Mouse (Mus musculus): Measurements from ENCODE around the gene Cbx6.

The Cbx6 gene

DNA sequence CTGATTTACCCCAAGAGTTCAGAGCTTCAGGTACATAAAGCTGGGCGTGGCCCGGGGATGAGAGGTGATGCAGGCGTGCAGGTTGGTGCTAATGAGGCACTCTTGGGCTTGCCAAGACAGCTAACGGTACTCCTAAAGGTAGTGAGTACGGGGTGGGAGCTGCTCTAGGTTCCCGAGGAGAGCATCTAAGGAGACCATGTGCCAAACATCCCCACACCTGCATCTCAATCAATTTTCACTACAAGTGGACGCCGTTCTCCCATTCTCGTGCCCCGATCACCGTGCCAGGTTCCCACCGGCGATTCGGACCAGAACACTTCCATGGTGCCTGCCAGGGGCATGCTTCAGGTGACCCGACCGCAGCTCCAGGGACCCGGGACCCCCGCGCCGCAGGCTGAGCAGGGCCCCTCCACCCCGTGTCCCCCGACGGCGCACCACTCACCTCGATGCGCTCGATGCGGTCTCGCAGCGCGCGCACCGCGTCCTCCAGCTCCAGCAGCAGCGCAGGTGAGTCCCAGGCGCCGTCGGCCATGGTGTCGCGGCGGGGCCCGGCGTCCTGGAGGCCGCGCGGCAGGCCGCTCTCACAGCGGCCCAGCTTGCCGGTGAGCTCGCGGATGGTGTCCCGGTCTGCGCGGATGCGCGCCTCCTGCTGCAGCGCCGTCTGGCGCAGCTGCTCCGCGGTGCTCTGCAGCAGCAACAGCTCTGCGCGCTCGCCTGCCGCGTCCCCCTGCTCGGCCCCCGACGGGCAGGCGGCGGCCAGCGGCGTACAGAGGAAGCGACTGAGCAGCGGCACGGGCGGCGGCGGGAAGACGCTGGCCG, 30.7 kb downstream of the Cbx6 start:
- no peak for DNase-seq (ENCODE audit: low read depth, low spot score)

DNA sequence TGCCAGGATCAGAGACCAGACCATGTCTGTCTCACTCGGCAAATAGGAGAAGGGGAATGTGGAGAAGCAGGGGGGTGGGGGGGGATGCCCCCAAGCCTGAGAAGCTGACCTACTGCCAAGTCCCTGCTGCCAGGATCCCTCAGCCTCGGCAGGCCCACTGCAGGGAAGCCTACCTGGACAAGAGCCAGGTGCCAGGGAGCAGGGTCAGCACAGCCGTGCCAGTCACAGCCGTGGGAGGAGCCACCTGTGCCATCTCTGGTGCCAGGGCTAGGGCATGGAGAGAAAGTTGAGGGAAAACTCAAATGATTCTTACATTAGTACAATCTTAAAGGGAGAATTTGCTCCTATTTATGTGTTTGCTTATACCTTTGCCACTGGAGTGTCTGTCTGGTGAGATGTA, 32.2 kb downstream of the Cbx6 start:
- DNase-seq (ENCODE audit: low read depth, low spot score) = no peak

DNA sequence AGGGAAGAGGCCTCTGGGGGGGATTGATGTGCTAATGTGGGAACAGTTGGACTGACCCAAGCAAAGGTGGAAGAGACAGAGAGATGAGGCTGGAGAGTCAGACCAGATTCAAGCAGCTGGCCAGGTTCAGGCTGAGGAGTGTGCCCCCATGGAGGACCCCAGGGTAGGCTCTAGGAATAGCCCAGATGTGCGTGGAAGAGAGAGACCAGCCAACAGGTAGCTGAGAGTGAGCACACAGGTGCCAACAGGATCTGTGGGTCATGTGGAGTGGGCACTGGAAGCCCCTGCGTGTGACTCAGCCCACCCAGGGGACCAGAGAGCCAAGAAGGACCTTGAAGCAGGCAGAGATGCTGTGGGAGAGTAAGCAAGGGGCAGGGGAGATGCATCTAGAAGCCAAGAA, 32.8 kb downstream of the Cbx6 start:
- DNase-seq (ENCODE audit: low read depth, low spot score) = no peak

DNA sequence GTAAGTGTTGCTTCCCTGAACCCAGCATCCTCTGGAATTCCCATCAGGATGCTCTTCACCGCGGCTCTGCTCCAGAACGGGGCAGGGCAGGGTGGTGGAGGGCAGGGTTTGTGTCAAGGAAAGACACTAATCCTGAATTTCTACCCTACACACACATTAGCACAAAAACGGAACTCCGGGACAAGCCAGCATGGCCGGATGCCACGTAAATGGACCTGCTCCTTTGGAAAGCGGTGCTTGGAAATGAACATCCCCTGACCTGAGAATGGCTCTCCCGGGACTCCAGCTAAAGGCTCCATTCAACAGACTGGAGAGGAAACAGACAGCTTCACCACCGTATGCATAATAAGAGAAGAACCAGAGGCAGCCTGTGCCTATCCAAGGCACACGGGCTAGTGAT, 33.8 kb downstream of the Cbx6 start:
- DNase-seq (ENCODE audit: low read depth, low spot score) = no peak

DNA sequence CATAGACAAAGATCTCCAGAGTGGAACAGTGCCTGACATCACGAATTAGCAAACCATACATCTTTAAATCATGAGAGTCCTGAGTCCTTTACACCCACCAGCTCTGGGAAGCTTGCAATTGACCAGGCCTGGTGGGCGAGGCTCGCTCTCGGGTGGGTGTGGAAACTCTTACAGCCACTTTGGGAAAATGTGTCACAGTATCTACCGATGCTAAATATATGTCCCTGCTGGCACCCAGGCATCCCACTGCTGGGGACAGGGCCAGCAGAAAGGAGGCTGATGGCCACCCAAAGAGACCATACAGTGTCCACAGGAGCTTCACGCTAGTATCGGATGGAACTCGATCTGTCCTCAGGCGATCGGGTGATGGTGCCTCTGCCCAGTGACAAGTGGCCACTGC, 35.9 kb downstream of the Cbx6 start:
- DNase-seq (ENCODE audit: low read depth, low spot score) = no peak

DNA sequence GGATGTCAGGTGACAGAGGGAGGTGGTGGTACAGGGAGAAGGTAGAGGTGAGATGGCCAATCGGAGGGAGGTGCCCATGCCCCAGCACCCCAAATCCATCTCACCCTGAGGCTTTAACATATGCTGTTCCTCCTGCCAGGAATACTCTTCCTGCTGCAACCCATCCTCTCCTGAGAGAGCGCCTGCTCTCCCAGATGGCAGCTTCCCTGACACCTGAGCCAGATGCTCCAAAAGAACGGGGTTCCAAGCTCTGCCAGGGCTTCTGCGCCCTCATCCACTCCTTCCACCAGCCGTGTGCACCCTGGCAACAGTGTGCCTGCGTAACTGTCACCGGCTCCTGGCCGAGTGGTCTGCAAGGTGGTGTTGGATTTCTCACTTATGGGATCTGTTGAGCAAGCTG, 36.8 kb downstream of the Cbx6 start:
- DNase-seq (ENCODE audit: low read depth, low spot score) = no peak

DNA sequence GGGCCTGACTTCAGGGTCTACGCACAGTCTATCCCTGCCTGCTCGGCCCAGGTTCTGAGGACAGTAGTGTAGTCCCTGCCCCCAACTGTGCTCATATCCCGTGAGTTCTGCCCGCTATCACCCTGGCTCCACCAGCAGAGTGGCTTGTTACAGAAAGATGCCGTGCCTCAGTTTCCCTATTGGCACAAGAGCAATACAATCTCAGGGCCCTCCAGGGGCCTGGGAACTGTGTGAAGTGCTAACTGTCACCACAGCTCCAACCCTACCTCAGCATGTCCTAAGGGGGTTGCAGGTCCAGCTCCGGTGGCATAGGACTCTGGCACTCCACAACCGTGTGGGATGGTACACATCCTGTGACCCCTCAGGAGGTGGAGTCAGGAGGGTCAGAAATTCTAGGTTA, 37.4 kb downstream of the Cbx6 start:
- no peak for DNase-seq (ENCODE audit: low read depth, low spot score)

DNA sequence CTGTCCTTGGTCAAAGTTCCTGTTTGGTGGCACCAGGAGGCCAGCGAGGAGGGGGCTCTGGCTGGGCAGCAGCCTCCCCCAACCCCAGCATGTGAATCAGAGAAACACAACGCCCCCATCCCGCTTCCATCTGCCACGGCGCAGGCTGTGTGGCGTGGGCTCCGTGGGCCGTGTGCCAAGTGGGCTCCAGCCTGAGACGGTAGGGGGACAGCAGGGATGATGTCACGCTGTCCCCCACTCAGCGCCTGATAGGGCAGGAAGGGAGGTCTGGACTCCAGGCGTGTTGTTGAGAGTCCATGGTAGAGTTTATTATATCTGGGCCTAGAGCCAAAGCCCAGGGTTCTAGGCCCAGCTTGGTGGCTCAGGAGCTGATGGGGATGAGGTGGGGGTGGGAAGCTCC, 38.2 kb downstream of the Cbx6 start:
- no peak for DNase-seq (ENCODE audit: low read depth, low spot score)

DNA sequence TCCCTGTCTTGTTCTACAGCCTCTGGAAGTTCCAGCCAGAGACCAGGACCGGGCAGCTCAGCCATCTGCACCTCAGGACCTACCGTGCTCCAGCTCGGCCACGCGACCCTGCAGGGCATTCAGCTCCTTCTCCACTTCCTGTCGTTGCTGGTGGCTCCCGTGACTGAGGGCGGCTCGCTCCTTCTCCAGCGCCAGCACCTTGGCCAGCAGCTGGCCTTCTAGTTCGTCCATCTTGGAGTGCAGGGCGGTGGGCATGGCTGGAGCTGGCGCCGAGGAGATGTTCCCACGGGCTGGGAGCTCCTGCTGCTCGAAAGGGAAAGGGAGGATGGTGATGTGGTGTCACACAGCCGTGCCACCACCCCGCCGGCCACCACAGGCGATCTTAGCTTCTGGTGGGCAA, 40.3 kb downstream of the Cbx6 start:
- DNase-seq (ENCODE audit: low read depth, low spot score) = no peak

DNA sequence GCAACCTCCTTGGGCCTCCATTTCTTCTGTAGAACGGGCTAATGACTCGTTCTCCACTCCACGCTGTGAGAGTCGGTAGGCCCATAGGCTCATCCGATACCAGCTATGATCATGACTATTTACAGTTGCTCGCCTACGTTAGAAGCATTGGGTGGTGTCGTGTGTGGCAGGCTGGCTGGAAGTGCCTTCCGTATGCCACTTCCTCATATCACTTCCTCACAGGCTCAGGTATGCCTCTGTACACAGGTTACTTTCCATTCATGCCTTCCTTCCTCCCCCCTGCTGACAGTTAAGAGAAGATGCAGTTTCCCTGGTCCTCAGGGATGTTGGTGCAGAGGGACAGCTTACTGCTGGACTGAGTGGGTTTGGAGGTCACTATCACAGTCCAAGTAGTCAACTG, 41.4 kb downstream of the Cbx6 start:
- no peak for DNase-seq (ENCODE audit: low read depth, low spot score)

DNA sequence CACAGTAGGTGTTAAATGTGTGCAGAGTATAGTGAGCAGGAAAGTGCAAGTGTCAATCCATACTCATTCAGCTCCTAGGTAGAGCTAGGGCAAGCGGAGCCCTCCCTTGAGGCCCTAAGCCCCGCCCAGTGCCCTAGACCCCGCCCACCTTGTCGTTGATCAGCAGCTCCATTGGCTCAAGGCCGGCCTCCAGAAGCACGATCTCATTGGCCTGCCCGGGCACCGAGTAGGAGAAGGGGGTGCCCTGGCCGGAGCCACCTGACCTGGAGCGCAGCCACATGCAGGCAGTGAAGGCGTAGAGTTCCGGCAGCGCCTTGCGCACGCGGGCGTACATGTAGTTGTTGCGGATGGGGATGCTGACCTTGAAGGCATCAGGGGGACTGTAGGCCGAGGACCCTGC, 42.0 kb downstream of the Cbx6 start:
- no peak for DNase-seq (ENCODE audit: low read depth, low spot score)

DNA sequence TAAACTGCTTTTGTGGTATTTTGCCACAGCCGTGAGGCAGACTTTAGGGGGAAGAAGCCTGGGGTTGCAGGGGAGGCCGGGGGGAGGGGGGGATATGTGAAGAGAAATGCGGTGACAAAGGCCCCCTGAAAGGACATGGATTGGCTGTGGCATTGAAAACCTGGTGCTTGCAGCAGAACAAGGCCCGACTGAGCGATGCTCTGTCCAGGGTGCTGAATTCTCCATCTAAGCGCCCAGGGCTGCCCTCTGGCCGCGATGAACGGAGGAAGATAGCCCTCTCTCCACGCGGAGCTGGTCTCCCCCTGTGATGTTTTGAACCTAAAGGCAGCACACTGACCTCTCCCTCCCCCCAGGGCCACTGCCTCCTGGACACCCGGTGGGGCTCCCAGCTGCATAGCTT, 43.0 kb downstream of the Cbx6 start:
- DNase-seq (ENCODE audit: low read depth, low spot score) = peak; percentile 67

DNA sequence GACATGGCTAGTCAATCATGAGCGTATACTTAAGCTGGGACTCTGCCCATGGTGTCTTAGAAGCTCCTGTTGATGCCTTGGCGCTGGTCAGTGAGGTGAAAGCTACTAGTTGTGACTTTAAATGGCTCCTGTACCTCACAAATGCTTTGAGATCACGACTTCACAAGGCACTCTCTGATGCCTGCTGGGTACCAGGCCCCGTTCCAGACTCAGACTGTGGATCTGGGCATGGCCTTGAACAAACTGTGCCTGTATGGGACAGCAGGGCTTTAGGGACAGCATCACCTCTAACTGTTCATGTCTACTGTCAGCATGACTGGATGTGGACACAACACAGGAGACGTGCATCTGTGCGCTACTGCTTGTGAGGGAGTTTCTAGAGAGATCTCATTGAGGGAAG, 43.6 kb downstream of the Cbx6 start:
- no peak for DNase-seq (ENCODE audit: low read depth, low spot score)

DNA sequence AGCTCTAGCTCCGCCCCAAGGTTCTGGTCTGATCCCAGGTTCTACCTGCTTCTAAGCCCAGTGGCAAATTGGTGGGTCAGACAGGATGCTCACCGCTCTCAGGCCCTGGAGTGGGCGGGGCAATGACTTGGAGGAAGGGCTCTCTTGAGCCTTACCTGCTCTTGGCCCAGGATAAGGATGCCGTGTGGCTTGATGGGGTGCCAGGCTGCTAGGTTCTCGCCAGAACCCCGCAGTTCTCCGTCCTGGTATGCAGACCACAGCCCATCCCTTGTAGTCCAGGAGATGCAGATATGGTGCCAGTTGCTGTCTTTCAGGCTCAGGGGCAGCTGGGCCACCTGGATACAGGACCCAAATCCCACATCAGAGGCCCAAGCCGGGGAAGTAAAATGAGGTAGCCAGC, 44.4 kb downstream of the Cbx6 start:
- no peak for DNase-seq (ENCODE audit: low read depth, low spot score)

DNA sequence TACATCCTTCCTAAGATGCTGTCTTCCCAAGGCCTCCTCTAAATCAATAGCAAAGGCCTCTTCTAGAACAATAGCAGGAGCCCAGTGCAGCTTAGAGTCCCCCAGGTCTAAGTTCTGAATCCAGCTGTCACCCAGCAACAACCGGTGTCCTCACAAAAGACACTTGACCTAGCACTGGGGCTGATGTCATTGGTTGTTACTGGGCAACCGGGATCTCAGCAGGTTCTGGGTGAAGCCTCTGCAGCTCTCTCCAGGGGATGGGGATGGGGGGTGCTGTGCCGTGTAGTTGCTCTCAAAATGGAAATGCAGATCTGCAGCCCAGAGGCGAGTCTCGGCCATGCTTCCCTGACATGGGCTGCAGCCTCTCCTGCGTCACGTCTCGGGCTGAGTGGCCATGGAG, 46.7 kb downstream of the Cbx6 start:
- DNase-seq (ENCODE audit: low read depth, low spot score) = no peak

DNA sequence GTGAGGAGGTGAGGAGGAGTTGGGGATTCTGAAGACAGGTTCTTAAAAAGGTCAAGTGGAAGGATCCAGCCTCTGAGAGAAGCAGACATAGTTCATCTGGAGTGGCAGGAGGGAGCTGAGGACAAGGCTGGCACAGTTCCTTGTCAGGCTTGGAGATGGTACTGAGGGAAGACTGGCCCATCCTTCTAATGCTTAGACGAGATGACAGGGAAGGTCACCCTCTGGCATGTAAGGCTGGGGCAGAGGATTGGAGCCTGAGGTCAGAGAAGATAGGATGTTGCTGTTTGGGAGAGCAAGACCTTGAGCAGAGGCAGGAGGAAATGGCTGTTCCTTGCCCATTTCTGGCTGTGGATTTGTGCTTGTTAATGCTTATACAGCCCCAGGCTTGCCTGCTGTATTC, 49.4 kb downstream of the Cbx6 start:
- no peak for DNase-seq (ENCODE audit: low read depth, low spot score)

DNA sequence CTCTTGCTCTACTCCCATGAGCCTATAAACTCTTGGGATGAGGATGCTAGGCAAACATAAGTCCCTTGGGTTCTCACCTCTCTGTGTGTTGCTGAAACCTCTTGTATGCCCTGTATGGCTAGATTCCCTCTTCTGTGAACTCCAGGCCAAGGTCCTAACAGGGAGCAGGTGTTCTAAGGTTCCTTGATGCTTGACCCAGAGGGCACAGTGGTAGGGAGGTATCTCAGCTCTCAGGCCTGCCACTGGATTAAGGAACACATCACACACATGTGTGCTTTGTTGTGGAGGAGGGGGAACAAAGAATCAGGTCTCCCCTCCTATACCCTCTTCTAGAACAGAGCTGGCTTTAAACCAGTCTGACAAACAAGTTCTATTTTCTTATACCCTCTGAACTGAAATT, 56.7 kb downstream of the Cbx6 start, which contains the start of gene Dnal4:
Gene Dnal4, minus strand, starts transcription at position 101 of the 400 bp plus-strand sequence.
- no peak for DNase-seq (ENCODE audit: low read depth, low spot score)

DNA sequence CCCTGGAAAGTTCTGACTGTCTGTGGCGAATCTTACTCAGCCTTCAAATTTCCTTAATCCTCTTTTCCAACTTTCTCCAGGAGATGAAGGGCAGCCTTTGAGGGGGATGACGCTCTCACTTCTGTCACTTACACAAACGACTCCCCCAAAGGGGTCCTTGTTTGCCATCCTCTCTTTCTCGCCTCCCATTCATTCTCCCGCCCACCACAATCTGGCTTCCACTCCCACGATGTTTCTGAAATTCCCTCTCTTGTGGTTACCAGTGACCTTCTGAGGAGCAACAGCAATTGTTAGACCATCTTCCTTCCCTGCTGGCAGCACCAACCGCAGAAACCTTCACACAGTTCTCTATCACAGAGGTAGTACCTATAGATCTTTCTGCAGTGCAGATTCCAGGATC, 58.8 kb downstream of the Cbx6 start:
- no peak for DNase-seq (ENCODE audit: low read depth, low spot score)

DNA sequence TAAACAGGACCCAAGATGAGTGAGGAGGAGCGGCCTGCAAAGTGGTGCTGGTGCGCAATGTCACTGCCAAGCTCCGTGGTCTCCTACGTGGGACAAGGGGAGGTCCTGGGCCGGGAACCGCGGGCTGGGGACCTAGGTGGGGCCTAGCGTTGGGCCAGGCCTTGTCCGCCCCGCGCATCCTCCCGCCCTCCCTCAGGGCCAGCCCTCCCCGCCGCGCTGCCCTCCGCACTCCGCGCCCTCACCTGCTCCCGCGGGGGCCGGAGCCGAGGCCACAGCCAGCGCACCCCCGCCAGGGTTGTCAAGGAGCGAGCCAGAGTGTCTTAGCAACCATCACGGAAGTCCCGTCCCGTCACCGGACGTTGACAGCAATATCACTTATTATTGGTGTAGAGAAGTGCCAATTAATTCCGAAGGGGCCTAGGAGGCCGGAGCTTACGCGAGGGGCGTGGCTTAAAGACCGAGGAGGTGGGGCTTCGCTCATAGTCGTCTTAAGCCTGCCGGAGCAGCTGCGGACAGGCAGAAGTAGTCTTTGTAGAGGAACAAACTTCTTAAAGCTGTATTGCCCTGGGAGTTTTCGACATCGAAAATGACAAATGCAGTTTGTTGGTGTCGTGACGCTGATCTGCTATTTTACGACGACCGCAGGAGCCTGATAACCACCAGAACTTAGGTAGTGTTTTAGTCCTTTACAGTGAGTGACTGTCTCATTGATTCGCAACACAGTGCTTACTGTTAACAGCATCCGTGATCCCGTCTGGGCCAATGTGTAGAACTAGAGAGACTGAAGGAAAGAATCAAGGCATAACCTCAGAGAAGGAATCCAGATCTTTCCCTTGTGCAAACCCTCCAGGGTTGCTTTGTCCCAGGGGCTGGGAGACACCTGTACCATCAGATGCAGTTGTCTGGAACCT, 60.1 kb downstream of the Cbx6 start:
- DNase-seq (ENCODE audit: low read depth, low spot score) = peak; percentile 96

Measured in embryo, embryonic 11.5 days (tissue).